Mouse (Mus musculus) urinary bladder, adult 18-20 months (tissue): ENCODE measurements around the gene Def6.

Source experiments
- DNase-seq, 2 experiments: peaks; one replicate each; pipeline ENCODE4 v3.0.0; 2022; ENCODE audit warnings: low spot score in 2 of 2, mixed read lengths in 2 of 2

The Def6 gene

DNA sequence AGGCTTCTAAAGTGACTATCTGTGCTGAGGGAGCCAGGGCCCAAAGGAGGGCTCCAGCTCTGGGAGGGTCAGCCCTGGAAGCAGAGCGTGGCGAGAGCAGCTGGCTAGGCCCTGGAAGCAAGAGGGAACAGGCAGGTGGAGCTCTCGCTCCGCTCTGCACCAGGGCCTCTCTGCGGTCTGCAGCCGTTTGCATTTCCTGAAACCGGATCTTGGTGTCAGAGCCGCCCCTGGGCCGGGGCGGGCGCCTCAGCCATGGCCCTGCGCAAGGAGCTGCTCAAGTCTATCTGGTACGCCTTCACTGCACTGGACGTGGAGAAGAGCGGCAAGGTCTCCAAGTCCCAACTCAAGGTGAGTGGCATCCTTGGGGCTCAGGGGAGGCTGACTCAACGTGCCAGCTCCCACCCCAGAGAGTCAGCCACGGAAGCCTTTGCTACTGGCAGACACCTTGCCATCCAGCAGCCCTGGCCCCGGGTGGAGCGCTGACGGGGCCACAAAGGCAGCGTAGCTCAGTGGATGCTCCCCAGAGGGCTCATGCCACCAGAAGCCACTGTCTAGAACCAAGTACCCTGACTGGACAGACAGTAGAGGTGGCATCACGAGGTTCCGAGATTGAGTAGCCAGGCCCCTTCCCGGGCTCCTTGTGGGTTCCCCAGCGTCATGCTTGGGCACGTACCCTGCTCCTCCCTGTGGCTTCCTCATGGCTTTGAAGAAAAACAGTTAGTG is at the start of gene Def6:
Def6 (plus strand) TSS at position 188 of the 723 bp plus-strand sequence.
- DNase-seq, result peak; percentile 69 to 82

DNA sequence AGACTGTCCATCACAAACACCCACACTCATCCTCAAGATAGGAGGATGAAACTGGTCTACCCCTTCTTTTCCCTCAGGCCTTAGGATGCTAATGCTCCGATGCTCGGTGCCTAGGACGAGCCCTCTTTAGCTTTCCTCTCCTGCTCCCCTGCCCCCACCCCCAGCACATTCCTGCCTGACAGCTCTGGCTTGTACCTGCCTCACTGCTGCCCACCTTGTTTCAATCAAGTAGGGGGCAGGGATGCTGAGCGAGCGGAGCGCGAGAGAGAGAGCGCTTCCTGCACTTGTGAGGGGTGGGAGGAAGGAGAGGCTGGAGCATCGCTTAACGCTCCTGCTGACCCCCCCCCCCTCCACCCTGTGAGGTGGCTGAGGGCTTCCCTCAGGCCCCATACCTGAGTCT is 47.2 kb upstream of the Def6 start:
- no peak for DNase-seq

DNA sequence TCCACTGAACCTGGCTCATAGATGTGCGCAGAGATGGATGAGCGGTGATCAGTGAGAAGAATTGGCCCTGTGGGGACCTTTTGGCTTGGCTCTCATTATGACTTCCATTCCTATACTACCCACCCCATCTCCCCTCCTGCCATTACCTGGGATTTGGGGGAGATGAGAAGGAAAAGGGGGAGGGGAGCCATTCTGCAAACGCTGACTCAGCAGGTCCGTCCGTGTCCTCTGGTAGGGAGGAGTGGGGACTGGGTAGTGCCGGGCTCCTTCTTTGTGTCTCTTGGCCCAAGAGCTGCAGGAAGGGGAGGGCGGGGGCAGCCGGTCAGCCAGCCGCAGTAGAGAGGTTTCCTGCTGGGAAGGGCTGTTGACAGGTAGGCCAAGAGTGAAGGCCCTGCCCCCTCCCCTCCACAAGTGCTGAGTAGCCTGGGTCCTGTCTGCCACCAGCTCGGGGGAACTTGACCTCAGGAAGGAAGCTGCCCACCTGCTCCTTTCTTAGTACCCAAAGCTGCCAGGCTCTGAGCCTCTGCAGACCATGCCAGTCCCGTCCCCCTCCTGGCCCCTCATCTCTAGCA is 46.2 kb upstream of the Def6 start:
- no peak for DNase-seq

DNA sequence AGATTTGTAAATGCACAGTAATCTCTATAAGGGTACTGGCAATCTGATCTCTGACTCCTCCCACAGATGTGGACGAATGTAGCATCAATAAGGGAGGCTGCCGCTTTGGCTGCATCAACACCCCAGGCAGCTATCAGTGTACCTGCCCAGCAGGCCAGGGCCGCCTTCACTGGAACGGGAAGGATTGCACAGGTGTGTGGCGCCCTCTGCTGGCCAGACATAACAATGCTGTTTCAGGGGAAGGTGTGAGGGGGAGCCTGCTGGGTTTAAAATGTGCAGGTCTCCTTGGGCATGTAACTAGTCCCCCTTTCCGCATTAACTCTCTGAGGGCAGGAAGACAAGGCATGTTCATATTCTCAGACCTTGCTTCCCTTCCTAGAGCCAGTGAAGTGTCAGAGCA is 43.9 kb upstream of the Def6 start:
- peak; percentile 55 to 65 for DNase-seq

DNA sequence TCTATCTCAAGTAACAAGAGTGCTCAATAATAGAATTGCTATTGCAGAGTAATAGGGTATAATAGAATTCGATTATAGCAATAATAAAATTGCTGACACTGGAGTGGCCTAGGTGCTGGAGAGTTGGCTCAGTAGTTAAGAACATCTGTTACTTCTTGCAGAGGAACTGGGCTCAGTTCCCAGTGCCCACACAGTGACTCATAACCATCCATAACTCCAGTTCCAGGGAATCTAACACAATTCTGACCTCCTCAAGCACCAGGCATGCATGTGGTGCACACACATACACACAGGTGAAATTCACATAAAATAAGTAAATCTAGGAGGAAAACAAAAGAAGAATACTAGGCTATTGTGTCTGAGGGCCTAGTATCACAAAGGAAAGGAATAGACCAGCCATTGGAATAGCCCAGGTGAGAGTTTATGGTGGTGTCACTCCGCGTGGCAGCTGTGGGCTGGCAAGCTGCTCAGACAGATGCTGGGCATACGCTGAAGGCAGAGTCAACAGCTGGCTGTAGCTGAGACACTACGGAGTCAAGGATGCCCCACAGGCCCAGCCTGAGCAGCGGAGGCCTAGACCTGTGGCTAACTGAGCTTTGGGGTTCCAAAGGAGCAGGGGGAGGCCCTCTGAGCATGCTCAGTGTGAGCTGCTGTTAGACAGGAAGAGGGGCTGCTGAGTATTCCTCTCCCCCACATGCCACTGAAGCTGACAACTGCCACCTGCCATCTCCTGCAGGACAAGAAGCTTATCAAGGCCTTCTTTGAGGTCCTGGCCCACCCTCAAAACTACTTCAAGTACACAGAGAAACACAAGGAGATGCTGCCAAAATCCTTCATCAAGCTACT is 36.9 kb upstream of the Def6 start:
- DNase-seq, result no peak

DNA sequence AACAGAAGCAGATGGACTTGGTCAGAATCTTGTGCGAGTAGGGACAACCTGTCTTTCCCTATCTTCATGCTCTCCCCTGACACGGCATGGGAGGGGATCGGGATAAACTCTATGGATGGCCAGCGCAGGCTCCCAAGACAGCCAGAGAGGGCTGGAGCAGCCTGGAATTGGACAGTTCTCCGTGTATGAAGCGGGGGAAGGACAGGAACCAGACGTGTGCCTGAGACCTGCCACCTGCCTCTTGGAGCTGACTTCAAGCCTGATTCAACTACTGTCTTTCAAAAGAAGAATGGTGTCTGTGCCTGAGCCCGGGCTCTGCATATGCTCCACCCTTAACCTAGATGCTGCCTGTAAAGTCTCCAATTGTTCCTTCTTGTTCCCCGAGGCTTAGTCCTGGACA is 34.9 kb upstream of the Def6 start:
- DNase-seq, result no peak

DNA sequence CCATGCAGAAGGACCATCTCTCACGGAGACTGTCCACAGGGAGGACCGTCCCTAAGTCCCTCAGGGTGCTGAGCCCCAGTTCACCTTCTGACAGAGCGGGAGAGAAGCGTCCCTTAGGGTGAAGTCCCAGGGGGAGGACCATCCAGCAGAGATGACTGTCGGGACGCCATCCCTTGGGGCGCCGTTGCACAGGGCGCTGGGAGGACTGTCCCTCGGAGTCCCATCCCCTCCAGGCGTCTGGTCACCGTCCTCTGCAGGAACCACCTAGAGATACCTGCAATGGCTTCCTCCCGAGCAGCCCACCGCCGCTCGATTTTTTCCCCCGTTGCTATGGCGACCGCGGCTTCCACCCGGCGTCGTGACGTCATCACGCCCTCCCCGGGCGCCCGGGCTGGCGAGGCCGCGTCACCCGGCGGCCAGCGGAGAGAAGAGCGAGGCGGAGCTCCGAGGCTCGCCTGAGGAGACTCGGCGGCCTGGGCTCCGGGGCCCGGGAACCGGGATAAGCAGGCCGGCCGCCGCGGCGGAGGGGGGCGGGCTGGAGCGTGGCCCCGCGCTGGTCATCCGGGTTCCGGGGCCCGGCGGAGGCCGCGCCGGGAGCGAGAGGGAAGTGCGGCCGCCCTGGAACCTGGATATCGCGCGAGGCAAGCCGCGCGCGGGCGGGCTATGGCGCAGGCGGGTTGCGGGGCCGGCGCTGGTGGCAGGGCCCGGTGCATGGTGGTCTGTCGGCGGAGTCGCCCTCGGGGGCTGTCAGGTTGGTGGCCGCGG is 30.6 kb upstream of the Def6 start, which contains the start of gene Zfp523:
Zfp523 (plus strand) TSS at position 355 of the 765 bp plus-strand sequence.
- peak; percentile 82 to 87 for DNase-seq

DNA sequence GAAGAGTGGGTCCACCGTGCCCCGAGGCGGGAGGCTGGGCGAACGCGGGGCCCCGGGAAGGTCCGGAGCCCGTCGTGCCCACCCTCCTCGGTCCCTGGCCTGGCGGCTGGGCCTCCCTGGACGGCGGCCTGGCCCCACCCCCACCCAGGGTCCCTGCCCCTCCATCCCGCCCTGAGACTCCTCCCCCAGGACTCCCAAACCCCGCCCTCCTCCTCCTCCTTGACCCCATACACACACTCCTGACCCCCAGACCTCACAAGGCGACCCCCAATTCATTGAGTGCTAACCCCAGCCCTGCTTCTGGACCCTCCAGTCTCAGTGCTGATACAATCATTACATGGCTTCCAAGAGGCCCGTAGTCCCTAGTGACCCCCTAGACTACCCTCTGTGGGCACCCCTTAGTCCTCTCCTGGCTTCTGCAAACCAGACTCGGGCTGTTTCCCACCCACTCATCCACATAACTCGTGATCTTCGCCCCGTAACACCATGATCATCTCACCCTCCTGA is 30.0 kb upstream of the Def6 start:
- DNase-seq, result no peak

DNA sequence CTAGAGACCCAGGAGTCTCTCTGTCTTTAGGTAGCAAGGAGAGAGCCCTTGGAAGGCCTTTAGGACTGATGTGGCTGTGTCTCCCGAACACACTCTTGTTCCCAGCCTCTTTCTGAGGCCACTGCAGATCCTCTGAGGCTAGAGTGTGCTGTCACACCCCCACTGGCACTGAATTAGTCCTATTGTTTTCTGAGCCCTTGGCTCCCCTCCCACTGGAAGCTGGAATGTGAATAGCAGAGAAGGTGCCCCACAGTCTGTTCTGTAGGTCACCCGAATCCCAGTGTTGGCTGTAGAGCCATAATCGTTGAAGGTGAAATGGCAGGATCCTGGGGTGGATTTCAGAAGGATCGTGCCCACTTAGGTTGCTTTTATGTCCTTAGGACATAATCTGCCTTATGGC is 27.2 kb upstream of the Def6 start:
- no peak for DNase-seq

DNA sequence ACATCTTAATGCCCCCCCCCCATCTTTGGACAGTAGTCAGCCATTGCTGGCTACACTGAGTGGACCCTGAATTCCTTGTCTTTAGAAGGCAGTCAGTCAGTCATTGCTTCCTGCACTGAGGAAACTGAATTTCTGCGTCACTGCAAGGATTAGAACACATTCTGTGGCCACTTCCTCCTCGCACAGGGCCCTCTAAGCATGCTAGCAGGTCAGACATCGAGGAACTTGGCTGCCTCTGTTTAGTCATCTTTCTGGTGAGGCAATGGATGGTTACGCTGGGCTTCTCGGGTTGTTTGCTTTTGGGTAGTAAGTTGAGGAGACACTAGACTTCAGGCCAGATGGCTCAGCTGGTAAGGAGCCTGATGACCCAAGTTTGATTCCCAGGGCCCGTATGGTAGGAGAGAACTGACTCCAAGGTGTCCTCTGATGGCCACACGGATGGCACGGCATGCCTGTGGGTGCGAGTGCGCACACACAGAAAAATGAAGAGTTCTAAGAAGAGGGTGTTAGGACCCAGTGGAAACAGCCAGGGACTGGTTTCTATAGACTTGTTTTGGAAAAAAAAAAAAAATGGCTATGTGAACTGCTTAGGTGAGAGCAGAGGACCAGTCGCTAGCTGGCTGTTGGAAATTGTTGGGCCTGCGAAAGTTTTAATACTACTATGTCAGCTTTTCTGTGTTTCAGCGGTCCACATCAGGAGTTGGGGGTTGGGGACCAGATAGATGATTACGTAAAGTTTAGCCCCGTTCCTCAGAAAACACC is 26.6 kb upstream of the Def6 start:
- DNase-seq, result no peak

DNA sequence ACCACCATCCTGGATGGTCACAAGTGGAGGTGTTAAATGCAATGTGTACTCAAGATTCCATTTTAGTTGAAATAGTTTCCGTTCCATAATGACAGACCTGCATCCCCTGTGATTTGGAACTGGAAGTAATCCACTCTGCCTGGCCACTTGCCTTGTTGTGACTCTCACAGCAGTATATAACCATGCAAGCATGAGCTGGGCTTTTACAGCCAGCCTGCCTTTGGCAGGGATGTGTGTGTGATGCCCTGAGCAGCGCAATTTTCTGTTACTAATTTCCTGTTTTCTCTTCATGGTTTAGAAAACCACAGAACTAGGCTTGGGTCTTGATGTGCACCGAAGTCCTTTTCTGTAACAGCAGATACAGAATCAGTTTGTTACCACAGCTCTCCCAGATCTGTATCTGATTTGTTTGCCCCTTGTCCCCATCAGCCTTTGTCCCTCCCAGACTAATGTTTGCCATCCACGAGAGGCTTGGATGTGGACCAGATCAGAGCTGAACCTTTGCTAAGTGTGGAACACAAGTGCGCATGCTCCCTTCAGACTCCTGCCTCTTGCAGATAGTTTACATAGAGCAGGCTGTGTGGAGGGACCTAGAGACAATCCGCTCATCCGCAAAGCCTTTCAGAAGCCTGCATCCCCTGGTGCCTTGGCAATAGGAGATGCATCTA is 22.5 kb upstream of the Def6 start:
- no peak for DNase-seq

DNA sequence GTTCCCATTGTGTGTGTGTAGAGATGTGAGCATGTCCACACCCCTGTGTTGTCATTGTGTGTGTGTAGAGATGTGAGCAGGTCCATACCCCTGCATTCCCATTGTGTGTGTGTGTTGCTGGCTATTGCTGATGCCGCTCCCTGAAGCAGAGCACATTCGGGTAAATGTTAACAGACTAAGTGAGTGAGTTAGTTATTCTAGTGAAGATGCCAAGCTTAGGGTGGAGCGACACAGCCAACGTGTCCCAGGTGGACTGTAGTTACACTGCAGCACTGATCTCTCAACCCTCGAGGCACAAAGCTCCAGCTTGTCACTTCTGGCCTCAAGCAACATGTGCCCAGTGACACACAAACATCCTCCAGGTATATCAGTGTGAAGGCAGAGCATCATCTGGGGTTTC is 19.3 kb upstream of the Def6 start:
- no peak for DNase-seq

DNA sequence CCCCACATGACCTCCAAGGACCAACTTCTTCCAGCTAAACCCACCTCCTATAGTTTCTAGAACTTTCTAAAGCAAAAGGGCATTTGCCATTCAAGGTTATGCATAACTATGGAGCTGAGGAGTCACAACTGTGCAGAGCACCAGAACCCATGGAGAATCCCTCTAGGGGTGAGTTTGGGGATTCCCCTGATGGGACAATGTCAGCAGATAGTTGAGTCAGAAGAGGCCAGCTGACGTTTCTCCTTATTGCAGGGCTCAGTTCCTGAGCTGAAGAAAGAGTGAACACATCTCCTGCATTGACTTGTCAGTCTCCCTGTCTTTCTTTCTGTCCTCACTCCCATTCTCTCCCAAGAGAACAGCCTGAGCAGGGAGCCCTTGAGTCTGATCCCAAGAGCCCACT is 14.8 kb upstream of the Def6 start:
- DNase-seq, result no peak

DNA sequence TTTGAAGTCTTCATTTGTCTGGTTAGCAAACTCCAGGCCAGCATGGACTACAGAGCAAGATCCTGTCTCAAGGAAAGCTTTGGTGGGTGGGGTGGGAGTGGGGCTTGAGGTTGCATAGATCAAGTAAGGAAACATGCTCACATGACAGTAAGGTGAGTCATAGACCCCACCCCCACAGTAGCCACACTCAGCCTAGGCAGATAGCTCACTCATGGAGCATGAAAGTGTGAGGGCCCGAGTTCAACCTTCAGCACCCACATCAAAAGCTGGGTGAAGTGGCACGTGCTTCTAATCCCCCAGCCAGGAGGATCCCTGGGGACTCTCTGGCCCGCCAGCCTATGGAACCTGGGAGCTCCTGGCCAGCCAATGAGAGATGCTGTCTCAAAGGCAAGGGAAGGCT is 14.0 kb upstream of the Def6 start:
- DNase-seq, result no peak

DNA sequence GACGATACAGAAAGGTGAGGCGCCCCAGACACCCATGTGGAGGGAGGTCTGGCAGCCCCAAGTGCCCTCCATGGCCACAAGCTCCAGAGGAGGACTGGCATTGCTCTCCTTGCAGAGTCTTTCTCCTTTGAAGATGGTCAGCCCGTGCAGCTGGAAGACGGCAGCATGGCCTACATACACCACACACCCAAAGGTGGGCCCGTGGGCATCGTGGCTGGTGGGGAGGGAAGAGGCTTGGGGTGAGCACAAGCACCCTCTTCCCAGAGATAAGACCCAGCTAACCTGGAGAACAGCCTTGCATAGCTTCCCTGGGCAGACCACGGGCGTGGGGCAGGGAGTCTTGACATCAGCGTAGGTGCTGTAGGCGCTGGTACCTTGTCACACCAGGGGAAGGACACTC is 12.5 kb upstream of the Def6 start:
- DNase-seq, result no peak

DNA sequence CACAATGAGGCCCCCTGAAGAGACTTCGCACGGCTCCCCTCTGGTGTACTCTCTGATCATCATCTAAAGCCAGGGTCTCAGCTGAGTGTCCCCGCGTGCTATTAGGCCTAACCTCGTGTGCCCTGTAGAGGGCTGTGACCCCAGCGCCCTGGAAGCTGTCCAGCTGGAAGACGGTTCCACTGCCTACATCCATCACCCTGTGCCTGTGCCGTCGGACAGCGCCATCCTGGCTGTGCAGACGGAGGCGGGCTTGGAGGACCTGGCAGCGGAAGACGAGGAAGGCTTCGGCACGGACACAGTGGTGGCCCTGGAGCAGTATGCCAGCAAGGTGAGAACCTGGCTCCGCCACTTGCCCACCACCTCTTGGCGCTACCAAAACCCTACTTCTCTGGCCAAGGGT is 9.9 kb upstream of the Def6 start:
- no peak for DNase-seq

DNA sequence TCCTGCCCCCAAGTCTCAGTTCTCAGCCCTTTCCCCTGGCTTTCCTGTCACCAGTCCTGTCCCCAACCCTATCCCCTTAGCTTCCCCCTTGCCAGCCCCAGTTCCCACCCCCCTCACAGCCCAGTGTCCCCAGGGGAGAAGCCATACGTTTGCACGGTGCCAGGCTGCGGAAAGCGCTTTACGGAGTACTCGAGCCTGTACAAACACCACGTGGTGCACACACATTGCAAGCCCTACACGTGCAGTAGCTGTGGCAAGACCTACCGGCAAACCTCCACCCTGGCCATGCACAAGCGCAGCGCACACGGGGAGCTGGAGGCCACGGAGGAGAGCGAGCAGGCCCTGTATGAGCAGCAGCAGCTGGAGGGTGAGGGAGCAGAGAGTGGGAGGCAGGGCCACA is 5.6 kb upstream of the Def6 start:
- no peak for DNase-seq

DNA sequence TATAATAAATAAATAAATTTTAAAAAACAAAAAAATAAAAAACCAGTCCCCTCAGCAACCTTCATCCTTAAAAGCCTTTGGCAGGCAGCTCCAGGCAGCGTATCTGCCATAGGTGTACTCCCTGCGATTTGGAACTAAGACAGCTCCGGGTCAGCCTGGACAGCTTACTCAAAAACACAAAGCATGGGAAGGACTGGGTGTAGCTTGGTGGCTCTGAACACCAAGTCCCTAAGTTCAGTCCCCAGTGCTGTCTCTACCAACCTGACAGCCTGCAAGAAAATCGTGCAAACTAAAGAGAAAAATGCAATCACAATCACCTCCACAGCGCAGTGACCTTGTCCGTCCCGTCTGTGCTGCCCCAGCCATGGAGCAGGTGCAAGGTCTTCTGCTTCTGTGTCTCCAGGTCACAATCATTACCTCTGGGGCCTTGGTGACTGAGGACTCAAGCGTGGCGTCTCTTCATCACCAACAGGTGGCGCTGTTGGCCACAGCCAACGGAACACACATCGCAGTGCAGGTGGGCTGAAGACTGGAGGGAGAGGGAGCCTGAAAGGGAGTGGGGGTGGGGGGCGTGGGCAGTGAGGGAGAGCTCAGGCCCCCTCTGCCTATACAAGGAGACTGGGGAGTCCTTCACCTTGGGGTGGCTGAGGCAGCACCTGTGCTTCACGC is 3.4 kb upstream of the Def6 start:
- DNase-seq, result no peak

DNA sequence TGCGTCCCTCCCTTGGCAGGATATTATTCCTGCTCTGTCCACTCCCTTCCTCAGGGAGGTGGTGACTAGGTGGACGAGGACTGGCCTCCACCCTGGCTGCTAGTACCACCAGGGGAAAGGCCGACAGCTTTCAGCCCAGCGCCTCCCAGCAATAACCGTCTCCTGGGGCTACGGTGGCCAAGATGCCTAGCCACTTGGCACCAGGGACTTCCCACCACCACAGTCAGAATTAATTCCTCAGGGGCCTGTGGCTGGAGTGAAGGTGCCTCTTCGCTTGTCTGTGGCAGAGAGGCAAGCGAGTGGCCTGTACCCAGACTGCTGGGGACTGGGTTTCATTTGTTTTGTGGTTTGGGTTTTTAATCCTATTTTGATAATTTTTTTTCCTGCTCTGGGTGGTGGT is 2.1 kb upstream of the Def6 start:
- no peak for DNase-seq

DNA sequence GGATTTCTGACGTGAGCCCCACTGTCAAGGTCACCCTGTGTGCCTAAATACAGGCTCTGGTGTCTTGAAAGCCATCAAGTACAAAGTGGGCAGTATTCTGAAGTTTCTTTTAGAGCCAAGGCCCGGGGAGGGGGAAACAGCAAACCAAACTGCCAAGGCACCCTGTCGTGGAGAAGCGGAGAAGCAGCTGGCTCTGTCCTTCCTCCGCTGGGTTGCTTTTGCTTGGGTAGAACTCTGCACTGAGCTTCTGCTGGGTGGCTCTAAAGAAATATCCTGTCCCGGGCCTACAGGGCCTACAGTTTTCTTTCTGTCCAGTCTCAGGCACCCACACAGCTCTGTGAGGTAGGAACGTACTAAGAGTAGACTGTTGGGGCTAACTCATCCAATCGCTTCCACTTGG is 486 bp upstream of the Def6 start:
- no peak for DNase-seq
